Mouse (Mus musculus): ENCODE data around the gene Tmem88. TPM values are rescaled to one million over a fixed set of nuclear protein-coding genes. Genes with fewer than 3 reads are reported as not detected.

Tmem88 gene
- polyA plus RNA-seq, 1 experiment from 2014 or later, result 61.3 TPM

GRCm38 (mm10) chr11:69406867-69407723 lies 9.1 kb upstream of the Tmem88 start:
- ATAC-seq (replicated peaks; ENCODE audit: low FRiP score, low read depth), result no peak
- Histone ChIP-seq H3K27me3 (ENCODE audit: insufficient read depth, low read length) (no peaks in the 10 kb centered on the region), H3K9ac (ENCODE audit: low read depth, low read length) (no peak overlapping the region), H3K27ac (no peak overlapping the region), H3K36me3 (ENCODE audit: insufficient read depth, low read length) (peaks cover 52% of the 10 kb centered on the region), H3K9me3 (replicated peaks; ENCODE audit: low read length) (no peaks in the 10 kb centered on the region), H3K4me3 (replicated peaks; ENCODE audit: low read depth, low read length) (no peak overlapping the region), H3K4me2 (ENCODE audit: low read length) (no peak overlapping the region), H3K4me1 (replicated peaks; ENCODE audit: insufficient read depth, low read length) (peaks cover 13% of the 10 kb centered on the region)
- WGBS, result 85% methylated on average over 16 of the region's 16 CpGs
- no peak for TF ChIP-seq CTCF (IDR thresholded peaks at IDR 0.05; ENCODE audit: low read depth)
- DNase-seq (ENCODE audit: low spot score), result no peak

- WGBS, result 86% methylated on average over 19 of the region's 19 CpGs
- DNase-seq (ENCODE audit: low spot score) (no peak), ATAC-seq (replicated peaks; ENCODE audit: low FRiP score, low read depth) (no peak)
- H3K27me3 ChIP-seq (ENCODE audit: insufficient read depth, low read length), result no peaks in the 10 kb centered on the region
- H3K9ac ChIP-seq (ENCODE audit: low read depth, low read length), result no peak overlapping the region
- H3K4me2 ChIP-seq (ENCODE audit: low read length), result no peak overlapping the region
- peaks cover 60% of the 10 kb centered on the region for H3K36me3 ChIP-seq (ENCODE audit: insufficient read depth, low read length)
- H3K4me1 ChIP-seq (replicated peaks; ENCODE audit: insufficient read depth, low read length), result peaks cover 9% of the 10 kb centered on the region
- H3K27ac ChIP-seq, result no peak overlapping the region
- H3K9me3 ChIP-seq (replicated peaks; ENCODE audit: low read length), result no peaks in the 10 kb centered on the region
- no peak overlapping the region for H3K4me3 ChIP-seq (replicated peaks; ENCODE audit: low read depth, low read length)
- TF ChIP-seq CTCF (IDR thresholded peaks at IDR 0.05; ENCODE audit: low read depth), result no peak
Measured at GRCm38 (mm10) chr11:69406282-69406681, 8.2 kb upstream of the Tmem88 start.

DNA sequence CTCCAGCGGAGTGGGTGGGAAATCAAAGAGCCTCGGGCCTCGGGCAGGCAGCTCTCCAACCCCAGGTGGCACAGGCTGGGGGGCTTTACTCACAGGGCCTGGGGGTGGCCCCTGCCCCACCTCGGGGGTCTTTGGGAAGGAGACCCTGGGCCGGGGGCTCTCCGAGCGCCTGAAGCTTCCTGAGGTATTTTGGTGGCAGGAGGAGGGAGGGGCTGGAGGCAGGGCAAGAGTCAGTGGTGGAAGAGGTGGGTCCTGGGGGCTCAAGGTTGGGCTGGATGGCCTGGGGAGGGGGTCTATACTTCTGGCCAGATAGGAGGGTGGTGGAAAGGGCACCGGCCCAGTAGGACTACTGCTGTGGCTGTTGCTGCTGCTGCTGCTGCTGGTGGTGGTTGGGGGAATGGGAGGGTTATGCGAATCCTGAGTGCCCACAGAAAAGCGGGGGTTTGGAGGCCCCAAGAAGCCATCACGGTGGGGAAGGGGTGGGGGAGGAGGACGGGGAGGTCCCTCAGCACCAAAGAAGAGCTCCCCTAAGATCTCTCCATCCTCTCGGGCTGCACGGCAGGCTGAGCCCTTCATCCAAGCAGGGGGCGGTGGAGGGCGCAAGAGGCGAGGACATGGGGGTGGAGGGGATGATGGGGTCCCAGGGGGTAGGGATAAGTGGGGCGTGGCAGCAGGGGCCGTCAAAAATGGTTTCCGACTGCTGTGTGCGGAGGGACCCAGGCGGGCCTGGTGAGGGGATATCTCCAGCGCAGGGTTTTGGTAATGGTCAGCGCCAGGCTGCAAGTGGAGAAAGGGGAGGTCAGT lies 7.6 kb upstream of the Tmem88 start:
- H3K36me3 ChIP-seq (ENCODE audit: insufficient read depth, low read length), result peaks cover 64% of the 10 kb centered on the region
- H3K4me3 ChIP-seq (replicated peaks; ENCODE audit: low read depth, low read length), result no peak overlapping the region
- H3K9ac ChIP-seq (ENCODE audit: low read depth, low read length), result no peak overlapping the region
- no peak overlapping the region for H3K27ac ChIP-seq
- H3K9me3 ChIP-seq (replicated peaks; ENCODE audit: low read length), result no peaks in the 10 kb centered on the region
- ATAC-seq (replicated peaks; ENCODE audit: low FRiP score, low read depth) (no peak), DNase-seq (ENCODE audit: low spot score) (no peak)
- WGBS, result 89% methylated on average over 24 of the region's 24 CpGs
- no peak overlapping the region for H3K4me2 ChIP-seq (ENCODE audit: low read length)
- no peak for TF ChIP-seq CTCF (IDR thresholded peaks at IDR 0.05; ENCODE audit: low read depth)
- peaks cover 9% of the 10 kb centered on the region for H3K4me1 ChIP-seq (replicated peaks; ENCODE audit: insufficient read depth, low read length)
- no peaks in the 10 kb centered on the region for H3K27me3 ChIP-seq (ENCODE audit: insufficient read depth, low read length)

- ATAC-seq (replicated peaks; ENCODE audit: low FRiP score, low read depth) (no peak), DNase-seq (ENCODE audit: low spot score) (no peak)
- Histone ChIP-seq H3K9ac (ENCODE audit: low read depth, low read length) (no peak overlapping the region), H3K27me3 (ENCODE audit: insufficient read depth, low read length) (no peaks in the 10 kb centered on the region), H3K4me2 (ENCODE audit: low read length) (no peak overlapping the region), H3K9me3 (replicated peaks; ENCODE audit: low read length) (no peaks in the 10 kb centered on the region), H3K4me1 (replicated peaks; ENCODE audit: insufficient read depth, low read length) (peaks cover 9% of the 10 kb centered on the region), H3K27ac (no peak overlapping the region), H3K36me3 (ENCODE audit: insufficient read depth, low read length) (peaks cover 72% of the 10 kb centered on the region), H3K4me3 (replicated peaks; ENCODE audit: low read depth, low read length) (no peak overlapping the region)
- WGBS, result 92% methylated on average over 22 of the region's 24 CpGs
- no peak for TF ChIP-seq CTCF (IDR thresholded peaks at IDR 0.05; ENCODE audit: low read depth)
Measured at GRCm38 (mm10) chr11:69404595-69405396, 6.8 kb upstream of the Tmem88 start.

GRCm38 (mm10) chr11:69403691-69404594 lies 5.9 kb upstream of the Tmem88 start:
- no peaks in the 10 kb centered on the region for H3K9me3 ChIP-seq (replicated peaks; ENCODE audit: low read length)
- TF ChIP-seq CTCF (IDR thresholded peaks at IDR 0.05; ENCODE audit: low read depth), result no peak
- no peak for ATAC-seq (replicated peaks; ENCODE audit: low FRiP score, low read depth)

More at GRCm38 (mm10) chr11:69403691-69404594, 5.9 kb upstream of the Tmem88 start:
- DNase-seq (ENCODE audit: low spot score), result no peak
- H3K36me3 ChIP-seq (ENCODE audit: insufficient read depth, low read length), result peaks cover 74% of the 10 kb centered on the region
- H3K27me3 ChIP-seq (ENCODE audit: insufficient read depth, low read length), result no peaks in the 10 kb centered on the region
- 89% methylated on average over 38 of the region's 38 CpGs for WGBS
- H3K4me1 ChIP-seq (replicated peaks; ENCODE audit: insufficient read depth, low read length), result peaks cover 9% of the 10 kb centered on the region
- H3K27ac ChIP-seq, result no peak overlapping the region
- H3K9ac ChIP-seq (ENCODE audit: low read depth, low read length), result no peak overlapping the region
- no peak overlapping the region for H3K4me2 ChIP-seq (ENCODE audit: low read length)
- H3K4me3 ChIP-seq (replicated peaks; ENCODE audit: low read depth, low read length), result no peak overlapping the region

Data from kidney, postnatal 0 days (tissue).